Mouse (Mus musculus) lung, adult 2 months (tissue): ENCODE results near the gene Cnn1. TPM values are rescaled to one million over a fixed set of nuclear protein-coding genes. Genes with fewer than 3 reads are reported as not detected.

Source experiments
- DNase-seq: peaks from one replicate; pipeline ENCODE4 v3.0.0; 2022
- H3K4me1 ChIP-seq: fragments of 200-500 bp; 2 replicates; pipeline ENCODE4 v1.6.1; 2011; ENCODE audit warnings: low read length; ENCODE audit not compliant: control insufficient read depth, insufficient read depth
- H3K4me3 ChIP-seq: fragments of 200-500 bp; replicated peaks from 2 replicates; pipeline ENCODE3; 2011; ENCODE audit warnings: low read depth, mild to moderate bottlenecking, control low read depth, low read length; ENCODE audit errors: extremely low read depth
- CTCF ChIP-seq: fragments of 200-500 bp; IDR thresholded peaks from 2 replicates; pipeline ENCODE4 v1.5.1; 2011; ENCODE audit warnings: mild to moderate bottlenecking, low read length, control low read depth; ENCODE audit not compliant: insufficient read depth
- POLR2A ChIP-seq: fragments of 200-500 bp; IDR thresholded peaks from 2 replicates; pipeline ENCODE4 v1.6.1; 2011; ENCODE audit warnings: low read depth, mild to moderate bottlenecking, control low read depth, low read length, borderline replicate concordance; ENCODE audit errors: extremely low read depth
- WGBS: fragments of 180-500 bp; shearing (Covaris S2); methylation state at CpG from one replicate; pipeline ENCODE4 v1.1.7; 2018; 5-methylcytosine and 5-hydroxymethylcytosine counted together
- polyA plus RNA-seq: library from polyadenylated mRNA; depleted of rRNA; stranded (reverse); fragments of >200 nt; gene quantifications from 2 replicates; pipeline ENCODE4 v1.2.3, GENCODE M21; 2012

The Cnn1 gene
- polyA plus RNA-seq, 1 experiment, result 94.3 TPM

DNA sequence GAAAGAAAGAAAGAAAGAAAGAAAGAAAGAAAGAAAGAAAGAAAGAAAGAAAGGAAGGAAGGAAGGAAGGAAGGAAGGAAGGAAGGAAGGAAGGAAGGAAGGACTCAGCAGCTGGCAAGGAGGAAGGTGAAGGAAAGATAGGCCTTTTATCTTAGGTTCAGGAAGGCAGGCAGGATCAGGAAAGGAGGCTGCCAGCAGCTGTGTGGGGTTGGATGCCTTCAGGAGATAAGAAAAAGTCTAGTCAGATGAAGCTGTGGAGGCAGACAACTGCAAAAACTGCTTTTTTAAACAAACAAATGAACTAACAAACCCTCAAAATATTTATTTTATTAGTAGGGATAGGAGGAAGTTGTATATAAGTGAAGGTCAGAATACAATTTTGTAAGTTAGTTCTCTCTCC is 22.5 kb downstream of the Cnn1 start:
- no peak for TF ChIP-seq CTCF
- TF ChIP-seq POLR2A, result no peak
- Histone ChIP-seq H3K4me3 (no peak overlapping the region), H3K4me1 (peaks cover 7% of the 10 kb centered on the region)
- DNase-seq, result no peak

DNA sequence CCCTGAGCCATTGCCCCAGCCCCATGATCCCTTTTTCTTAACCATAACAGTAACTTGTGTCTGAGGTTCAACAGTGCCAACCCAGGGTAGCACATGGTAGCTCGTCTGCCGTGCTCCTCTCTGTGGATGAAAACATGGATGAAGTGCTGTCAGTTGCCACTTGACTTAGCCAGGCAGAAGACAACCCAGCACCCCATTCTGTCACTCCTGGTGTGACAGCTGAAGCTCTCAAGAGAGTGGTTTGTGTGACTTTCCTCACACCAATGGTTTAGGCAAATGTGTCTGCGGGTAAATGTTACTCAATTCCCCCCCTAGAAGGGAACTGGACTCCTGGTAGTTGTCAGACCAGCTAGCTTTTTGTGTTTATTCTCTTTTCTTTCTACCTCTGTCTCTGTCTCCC is 23.0 kb downstream of the Cnn1 start:
- WGBS, result 66% methylated on average over 3 of the region's 3 CpGs
- DNase-seq, result no peak
- TF ChIP-seq POLR2A (no peak), CTCF (no peak)
- H3K4me3 ChIP-seq, result no peak overlapping the region
- peaks cover 7% of the 10 kb centered on the region for H3K4me1 ChIP-seq

- no peak for DNase-seq
- 75% methylated on average over 7 of the region's 7 CpGs for WGBS
- Histone ChIP-seq H3K4me1 (no peaks in the 10 kb centered on the region), H3K4me3 (no peak overlapping the region)
- no peak for TF ChIP-seq POLR2A
- no peak for TF ChIP-seq CTCF
These were observed 24.1 kb downstream of the Cnn1 start for GRCm38 (mm10) chr9:22123069-22123609.

DNA sequence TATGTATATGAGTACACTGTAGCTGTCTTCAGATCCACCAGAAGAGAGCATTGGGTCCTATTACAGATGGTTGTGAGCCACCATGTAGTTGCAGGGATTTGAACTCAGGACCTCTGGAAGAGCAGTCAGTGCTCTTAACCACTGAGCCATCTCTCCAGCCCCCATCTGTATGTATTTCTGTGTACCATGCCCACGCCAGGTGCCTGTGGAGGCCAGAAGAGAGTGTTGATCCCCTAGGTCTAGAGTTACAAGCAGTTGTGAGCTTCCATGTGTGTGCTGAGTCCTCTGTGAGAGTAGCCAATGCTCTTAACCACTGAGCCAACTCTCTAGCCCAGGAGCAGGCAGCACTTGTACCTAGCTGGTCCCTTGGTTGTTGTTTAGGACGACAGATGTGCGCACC is 25.2 kb downstream of the Cnn1 start:
- Histone ChIP-seq H3K4me3 (no peak overlapping the region), H3K4me1 (no peaks in the 10 kb centered on the region)
- WGBS, result 77% methylated on average over 3 of the region's 3 CpGs
- TF ChIP-seq CTCF (no peak), POLR2A (no peak)
- no peak for DNase-seq

DNA sequence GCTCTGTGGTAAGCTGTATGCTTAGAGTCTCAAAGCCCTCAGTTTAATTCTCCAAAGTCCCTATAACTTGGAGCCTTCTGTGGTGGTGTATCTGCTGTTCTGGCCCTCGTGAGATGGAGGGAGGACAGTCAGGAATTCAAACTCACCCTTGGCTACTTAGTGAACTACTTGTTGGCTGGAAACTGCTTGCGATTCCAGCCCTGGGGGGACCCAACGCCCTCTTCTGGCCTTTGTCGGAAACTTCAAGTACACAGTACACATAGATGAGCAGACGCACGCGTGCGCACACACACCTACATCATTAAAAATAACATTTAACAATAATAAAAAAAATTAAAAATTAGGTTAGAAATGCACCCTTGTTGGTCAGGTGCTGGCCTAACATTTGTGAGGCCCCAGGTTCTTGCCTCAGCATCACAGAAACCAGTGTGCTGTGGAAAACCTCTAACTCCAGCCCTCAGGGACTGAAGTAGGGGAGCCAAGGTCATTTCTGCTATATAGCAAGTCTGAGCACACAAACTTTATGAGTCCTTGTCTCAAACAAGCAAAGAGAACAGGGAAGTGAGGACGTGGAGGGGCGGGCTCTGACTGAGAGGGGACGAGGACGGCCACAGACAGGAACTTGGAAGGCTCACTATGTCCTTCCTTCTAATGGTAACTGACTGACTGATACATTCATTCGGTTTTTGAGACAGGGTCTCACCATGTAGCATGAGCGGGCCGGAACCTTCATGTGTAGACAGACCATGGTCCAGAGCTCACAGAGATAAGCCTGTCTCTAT is 26.4 kb downstream of the Cnn1 start:
- WGBS, result 84% methylated on average over 15 of the region's 15 CpGs
- DNase-seq, result no peak
- TF ChIP-seq CTCF (no peak), POLR2A (no peak)
- Histone ChIP-seq H3K4me3 (no peak overlapping the region), H3K4me1 (no peaks in the 10 kb centered on the region)

GRCm38 (mm10) chr9:22131226-22131981 is 32.4 kb downstream of the Cnn1 start:
- Histone ChIP-seq H3K4me3 (peak overlapping the region; percentile 64), H3K4me1 (peaks cover 2% of the 10 kb centered on the region; the same call in 1 of the 2 replicates)
- TF ChIP-seq CTCF (no peak), POLR2A (no peak)
- peak; percentile 38 for DNase-seq
- 2% methylated on average over 35 of the region's 35 CpGs for WGBS

DNA sequence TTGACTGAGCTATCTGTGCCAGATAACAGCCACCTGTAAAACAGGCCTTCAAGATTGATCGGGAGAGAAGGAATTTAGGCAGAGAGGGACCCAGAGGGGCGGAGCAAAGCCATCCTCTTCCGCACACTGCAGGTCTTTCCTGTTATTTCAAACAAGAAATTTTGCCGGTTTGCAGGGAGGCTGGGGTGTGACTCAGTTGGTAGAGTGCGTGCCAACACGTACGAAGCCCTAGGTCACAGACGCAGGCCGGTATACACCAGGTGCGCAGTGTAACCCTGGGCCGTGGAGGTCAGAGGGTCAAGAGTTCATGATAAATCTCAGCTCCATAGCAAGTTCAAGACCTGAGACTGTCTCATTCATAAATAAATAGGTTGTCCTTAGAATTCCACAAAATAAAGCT is 33.2 kb downstream of the Cnn1 start:
- H3K4me3 ChIP-seq, result no peak overlapping the region
- no peak for TF ChIP-seq POLR2A
- TF ChIP-seq CTCF, result no peak
- no peak for DNase-seq
- 43% methylated on average over 11 of the region's 11 CpGs for WGBS
- H3K4me1 ChIP-seq, result peaks cover 2% of the 10 kb centered on the region; the same call in 1 of the 2 replicates

GRCm38 (mm10) chr9:22134246-22134890 is 35.4 kb downstream of the Cnn1 start:
- TF ChIP-seq CTCF, result no peak
- TF ChIP-seq POLR2A, result no peak
- Histone ChIP-seq H3K4me3 (no peak overlapping the region), H3K4me1 (peaks cover 2% of the 10 kb centered on the region; the same call in 1 of the 2 replicates)
- no peak for DNase-seq
- 80% methylated on average over 7 of the region's 7 CpGs for WGBS

GRCm38 (mm10) chr9:22134988-22135643 is 36.1 kb downstream of the Cnn1 start:
- TF ChIP-seq POLR2A, result no peak
- no peak for TF ChIP-seq CTCF
- Histone ChIP-seq H3K4me1 (peaks cover 2% of the 10 kb centered on the region; the same call in 1 of the 2 replicates), H3K4me3 (no peak overlapping the region)
- 74% methylated on average over 9 of the region's 9 CpGs for WGBS
- DNase-seq, result no peak
